Mouse (Mus musculus) heart, adult 18-20 months (tissue): Measurements from ENCODE around the gene Ogfod2. TPM values are rescaled to one million over a fixed set of nuclear protein-coding genes. Genes with fewer than 3 reads are reported as not detected.

Experiments
- DNase-seq, 2 experiments: peaks; one replicate each; pipeline ENCODE4 v3.0.0; 2021 to 2022; ENCODE audit warnings: mixed read lengths in 1 of 2
- total RNA-seq, 2 experiments: library from RNA; stranded (reverse); gene quantifications; 2 replicates each; pipeline ENCODE4 v1.2.3; 2021

Gene Ogfod2
- total RNA-seq, 2 experiments from 2014 or later: 15.1 to 17.5 TPM

GRCm38 (mm10) chr5:124095077-124095581 lies 17.0 kb upstream of the Ogfod2 start:
- peak in 1 of 2 experiments; percentile 33 for DNase-seq

- DNase-seq: peak; percentile 98
Measured at GRCm38 (mm10) chr5:124095596-124096232, 16.4 kb upstream of the Ogfod2 start, which contains the start of gene Abcb9. Gene Abcb9, minus strand, starts transcription at chr5:124095798.

DNA sequence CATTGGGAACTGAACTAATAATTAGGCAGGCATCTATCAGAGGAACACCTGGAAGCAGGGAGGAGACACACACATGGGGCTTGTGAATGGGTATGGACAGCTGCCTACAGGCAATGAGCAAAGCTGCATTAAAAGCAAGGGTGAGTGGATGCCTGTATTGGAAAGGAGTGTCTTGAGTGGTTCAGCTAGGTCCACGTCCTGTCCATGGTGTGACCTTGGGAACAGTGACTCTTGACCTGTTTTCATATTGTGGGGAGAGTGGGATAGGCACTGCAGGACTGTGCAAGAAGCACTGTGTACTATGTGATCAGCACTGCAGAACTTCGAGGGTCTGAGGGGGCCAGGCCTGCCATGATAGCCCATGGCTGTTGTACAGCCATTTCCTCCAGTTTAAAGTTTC lies 13.2 kb upstream of the Ogfod2 start:
- DNase-seq: no peak

DNA sequence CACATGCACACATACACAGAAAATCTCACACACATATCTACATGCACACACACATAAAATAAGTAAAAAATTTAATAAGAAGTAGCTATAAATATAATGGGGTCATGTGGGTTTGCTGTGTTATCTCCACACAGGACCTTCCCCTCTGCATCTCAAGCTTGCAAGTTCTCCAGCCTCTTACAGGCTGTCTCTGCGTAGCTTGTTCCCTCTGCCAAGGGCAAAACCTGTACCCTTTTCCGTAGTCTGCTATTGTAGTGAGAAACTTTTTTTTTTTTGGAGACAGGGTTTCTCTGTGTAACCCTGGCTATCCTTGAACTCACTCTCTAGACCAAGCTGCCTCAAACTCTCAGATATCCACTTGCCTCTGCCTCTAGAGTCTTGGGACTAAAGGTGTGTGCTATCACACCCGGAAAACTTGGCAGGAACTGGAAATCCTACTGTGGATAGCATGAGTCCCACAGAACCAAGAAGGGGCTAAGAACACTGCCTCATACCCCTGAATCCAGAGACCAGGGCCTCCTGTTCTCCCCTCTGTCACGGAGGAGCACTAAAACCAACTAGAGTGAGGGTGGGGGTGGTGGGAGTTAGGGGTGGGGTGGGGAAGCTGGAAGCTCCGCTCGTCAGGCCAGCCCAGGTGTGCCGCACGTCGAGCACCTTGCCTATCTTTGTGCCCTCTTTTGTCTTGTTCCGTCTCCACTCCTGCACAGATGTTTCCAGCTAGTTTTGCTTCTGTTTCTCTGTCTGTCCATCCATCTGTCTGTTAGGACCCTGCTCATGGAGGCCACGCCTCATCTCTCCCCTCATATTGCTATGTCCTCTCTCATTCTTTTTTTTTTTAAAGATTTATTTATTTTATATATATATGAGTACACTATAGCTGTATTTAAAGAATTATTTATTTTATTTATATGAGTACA lies 11.7 kb upstream of the Ogfod2 start:
- no peak for DNase-seq

GRCm38 (mm10) chr5:124102326-124102725 lies 9.8 kb upstream of the Ogfod2 start:
- no peak for DNase-seq

GRCm38 (mm10) chr5:124103020-124103419 lies 9.1 kb upstream of the Ogfod2 start:
- DNase-seq: no peak

DNA sequence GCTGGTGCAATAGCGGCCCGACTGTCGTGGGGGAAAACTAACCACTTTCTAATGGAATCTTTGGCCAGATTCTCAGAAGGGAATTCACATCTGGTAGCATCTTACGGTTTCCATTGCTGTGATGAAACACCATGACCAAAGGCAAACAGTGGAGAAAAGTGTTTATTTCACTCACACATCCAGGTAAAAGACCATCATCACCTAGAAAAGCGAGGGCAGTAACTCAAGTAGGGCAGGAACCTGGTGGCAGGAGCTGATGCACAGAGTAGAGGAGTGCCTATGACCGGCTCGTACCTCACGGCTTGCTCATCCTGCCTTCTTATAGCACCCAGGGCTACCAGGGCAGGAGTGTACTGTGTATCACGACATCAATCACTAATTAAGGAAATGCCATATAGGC lies 8.5 kb upstream of the Ogfod2 start:
- no peak for DNase-seq

DNA sequence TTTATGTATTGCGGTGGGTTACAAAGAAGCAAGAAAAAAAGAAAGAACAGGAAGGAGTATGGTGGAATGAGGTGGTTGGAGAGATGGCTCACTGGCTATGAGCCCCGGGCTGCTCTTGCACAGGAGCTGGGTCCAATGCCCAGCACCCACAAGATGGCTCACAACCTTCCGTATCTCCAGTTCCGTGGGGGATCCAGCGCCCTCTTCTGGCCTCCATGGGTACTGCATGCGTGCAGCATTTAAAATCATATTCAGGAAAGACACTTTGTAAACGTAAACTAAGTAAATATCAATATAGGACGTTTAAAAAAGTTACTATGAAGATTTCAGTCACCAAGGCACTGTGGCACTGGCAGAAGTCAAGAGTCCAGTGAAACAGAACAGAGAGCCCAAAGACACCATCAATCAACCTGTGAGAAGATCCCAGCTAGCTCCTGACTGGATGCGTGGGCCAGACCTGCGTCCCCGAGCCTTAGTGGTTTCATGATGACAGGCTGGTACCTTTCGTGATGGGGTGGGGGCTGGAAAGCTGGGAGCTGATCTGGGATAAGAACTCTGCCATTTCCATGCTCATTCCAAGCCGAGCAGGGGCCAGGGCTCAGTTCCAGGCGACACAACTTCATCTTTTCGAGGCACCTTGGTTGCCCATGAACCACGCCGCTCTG lies 888 bp upstream of the Ogfod2 start:
- DNase-seq: peak in 1 of 2 experiments; percentile 54

- DNase-seq: no peak
Measured at GRCm38 (mm10) chr5:124112531-124112930, 434 bp downstream of the Ogfod2 start.

GRCm38 (mm10) chr5:124113030-124113429 lies 933 bp downstream of the Ogfod2 start:
- peak; percentile 49 to 52 for DNase-seq

GRCm38 (mm10) chr5:124114276-124115025 lies 2.4 kb downstream of the Ogfod2 start:
- DNase-seq: no peak

GRCm38 (mm10) chr5:124115531-124115930 lies 3.4 kb downstream of the Ogfod2 start:
- DNase-seq: no peak

DNA sequence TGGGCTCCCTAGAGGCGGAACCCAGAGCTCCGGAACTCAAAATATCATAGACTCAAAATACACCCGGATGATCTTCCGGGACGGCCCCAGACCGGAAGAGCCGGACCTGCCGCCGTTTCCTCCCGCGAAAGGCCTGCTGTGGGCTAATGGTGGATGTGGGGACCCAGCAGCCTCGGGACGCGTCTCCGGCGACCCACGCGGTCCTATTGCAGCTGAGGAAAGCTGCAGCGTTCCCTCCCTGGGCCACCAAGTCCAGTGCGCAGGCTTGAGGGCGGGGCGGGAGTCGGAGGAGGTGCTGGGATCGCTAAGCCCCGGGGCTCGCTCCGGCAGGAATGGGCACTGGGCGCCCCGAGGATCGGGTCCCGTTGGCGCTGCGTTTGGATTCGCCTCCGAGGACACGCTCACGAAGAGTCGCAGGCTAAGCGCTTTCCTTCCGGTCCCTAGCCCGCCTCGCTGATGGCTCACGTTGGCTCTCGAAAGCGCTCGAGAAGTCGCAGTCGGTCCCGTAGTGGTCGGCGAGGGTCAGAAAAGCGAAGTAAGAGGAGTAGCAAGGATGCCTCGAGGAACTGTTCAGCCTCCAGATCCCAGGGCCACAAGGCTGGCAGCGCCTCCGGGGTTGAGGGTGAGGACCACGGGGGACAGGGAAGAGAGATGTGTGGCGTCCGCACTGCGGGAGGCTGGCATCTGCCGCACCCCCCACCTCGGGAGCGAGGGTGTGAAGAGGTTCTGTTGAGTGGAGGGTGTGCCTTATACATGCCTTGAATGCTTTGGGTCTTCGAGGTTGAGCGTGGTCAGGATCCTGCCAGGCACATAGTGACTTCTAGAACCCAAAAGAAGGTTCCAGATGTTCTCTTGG lies 4.1 kb downstream of the Ogfod2 start, which contains the start of gene Arl6ip4:
Gene Arl6ip4 (plus strand): TSS at position 100 of the 856 bp plus-strand sequence.
- peak; percentile 75 to 91 for DNase-seq

- DNase-seq: no peak
Measured at GRCm38 (mm10) chr5:124119204-124119603, 7.1 kb downstream of the Ogfod2 start.

DNA sequence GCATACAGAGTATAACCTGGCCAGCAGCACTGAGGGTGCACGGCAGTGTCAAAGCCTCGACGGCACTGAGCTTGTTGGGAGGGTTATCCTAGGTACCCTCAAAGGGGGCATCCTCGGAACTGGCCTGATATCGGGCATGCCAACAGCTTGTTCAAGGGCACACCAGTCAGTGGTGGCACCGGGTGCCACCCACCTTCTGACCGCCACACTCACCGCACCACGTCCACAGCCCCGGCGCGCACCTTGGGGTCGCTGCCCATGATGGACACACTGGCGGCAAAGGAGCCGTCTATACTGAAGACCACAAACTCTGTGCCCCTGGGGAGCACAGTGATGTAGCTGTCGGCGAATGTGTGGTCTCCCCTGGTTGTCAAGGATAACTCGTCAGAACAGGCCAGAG lies 10.3 kb downstream of the Ogfod2 start:
- DNase-seq: no peak

DNA sequence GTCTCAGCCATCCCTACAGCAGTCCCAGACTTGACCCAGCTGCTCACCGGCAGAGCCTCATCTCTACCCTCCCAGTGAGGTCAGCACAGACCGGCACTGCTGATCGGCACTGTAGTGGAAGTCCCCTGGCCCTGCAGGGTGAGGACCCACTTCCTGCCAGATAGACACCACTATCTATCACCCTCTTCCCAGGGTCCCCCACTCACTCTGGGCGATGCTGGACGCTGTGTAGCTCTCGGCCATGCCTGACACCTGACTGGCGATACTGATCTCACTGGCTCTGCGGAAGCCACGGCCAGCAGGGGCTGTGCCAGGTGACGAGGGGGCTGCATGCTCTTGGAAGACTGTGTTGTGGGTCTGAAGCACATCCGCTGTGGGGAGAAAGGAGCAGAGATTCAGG lies 13.0 kb downstream of the Ogfod2 start:
- no peak for DNase-seq

GRCm38 (mm10) chr5:124134261-124134660 lies 22.2 kb downstream of the Ogfod2 start:
- DNase-seq: no peak

DNA sequence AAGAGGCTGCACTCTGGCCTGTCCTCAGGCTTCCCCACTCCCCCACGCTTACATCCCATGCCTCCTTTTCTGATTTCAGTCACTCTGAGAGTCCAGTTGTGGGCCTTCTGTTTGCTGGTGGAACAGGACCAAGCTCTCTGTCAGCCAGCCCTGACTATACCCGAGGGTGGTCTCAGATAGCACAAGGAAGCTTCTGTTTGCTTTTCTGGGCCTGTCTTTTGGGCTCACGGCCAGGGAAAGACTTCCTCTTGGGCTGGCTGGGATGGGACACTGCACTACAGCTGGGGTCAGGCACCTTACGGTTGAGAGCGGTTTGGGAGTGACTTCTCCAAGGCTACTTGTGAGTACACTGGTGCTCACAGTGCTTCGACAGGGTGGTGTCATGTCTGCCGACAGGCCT lies 26.0 kb downstream of the Ogfod2 start:
- DNase-seq: no peak

GRCm38 (mm10) chr5:124149028-124149427 lies 36.9 kb downstream of the Ogfod2 start:
- no peak for DNase-seq

DNA sequence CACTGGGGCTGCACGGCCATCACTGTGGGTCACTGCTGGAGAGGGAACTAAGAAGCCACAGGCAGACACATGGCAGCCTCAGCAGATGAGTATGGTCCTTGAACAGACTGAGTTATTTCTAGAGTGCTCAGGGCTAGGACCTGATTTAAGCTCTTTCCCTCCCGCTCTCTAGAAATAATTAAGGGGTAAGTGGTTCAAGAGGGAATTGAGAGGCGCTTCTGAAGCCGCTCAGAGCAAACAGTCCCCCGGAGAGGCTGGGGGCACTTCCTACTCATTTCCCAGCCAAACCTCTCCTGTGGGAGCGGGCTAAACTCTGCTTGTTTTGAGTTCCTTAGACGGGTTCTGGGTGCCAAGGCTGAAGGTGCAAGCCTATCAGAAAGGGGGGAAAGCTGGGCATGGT lies 38.8 kb downstream of the Ogfod2 start:
- no peak for DNase-seq

GRCm38 (mm10) chr5:124152734-124153133 lies 40.6 kb downstream of the Ogfod2 start:
- no peak for DNase-seq
